Mouse (Mus musculus) liver, embryonic 15.5 days (tissue): Measurements from ENCODE around the gene Ptprm. TPM values are rescaled to one million over a fixed set of nuclear protein-coding genes. Genes with fewer than 3 reads are reported as not detected.

ENCODE experiments used
- ATAC-seq: fragments of 200-750 bp; cut with Nextera tagmentation; 2 replicates; pipeline ENCODE4 v1.8.0; 2017; ENCODE audit warnings: moderate number of reproducible peaks, mild to moderate bottlenecking, moderate library complexity; ENCODE audit not compliant: insufficient read depth
- H3K27ac ChIP-seq: fragments of 300-500 bp; sonication (generic); replicated peaks from 2 replicates; pipeline ENCODE4 v1.5.1; 2015; ENCODE audit warnings: mild to moderate bottlenecking, inconsistent platforms
- H3K27me3 ChIP-seq: fragments of 300-500 bp; sonication (generic); 2 replicates; pipeline ENCODE4 v1.6.1; 2015; ENCODE audit warnings: mild to moderate bottlenecking, inconsistent platforms
- H3K36me3 ChIP-seq: fragments of 300-500 bp; sonication (generic); replicated peaks from 2 replicates; pipeline ENCODE4 v1.6.1; 2015; ENCODE audit warnings: moderate library complexity, mild to moderate bottlenecking, inconsistent platforms
- H3K4me1 ChIP-seq: fragments of 300-500 bp; sonication (generic); replicated peaks from 2 replicates; pipeline ENCODE4 v1.6.1; 2015; ENCODE audit warnings: inconsistent platforms
- H3K4me2 ChIP-seq: fragments of 300-500 bp; sonication (generic); 2 replicates; pipeline ENCODE4 v1.6.1; 2015; ENCODE audit warnings: moderate library complexity, mild to moderate bottlenecking, inconsistent platforms
- H3K4me3 ChIP-seq: fragments of 300-500 bp; sonication (generic); replicated peaks from 2 replicates; pipeline ENCODE4 v1.5.1; 2015; ENCODE audit warnings: mild to moderate bottlenecking, inconsistent platforms
- H3K9ac ChIP-seq: fragments of 300-500 bp; sonication (generic); 2 replicates; pipeline ENCODE4 v1.6.1; 2015; ENCODE audit warnings: moderate library complexity, mild to moderate bottlenecking, inconsistent platforms
- H3K9me3 ChIP-seq: fragments of 300-500 bp; sonication (generic); replicated peaks from 2 replicates; pipeline ENCODE4 v1.6.1; 2016; ENCODE audit warnings: inconsistent platforms
- WGBS: fragments of 180-500 bp; shearing (Covaris S2); methylation state at CpG from one replicate; pipeline ENCODE4 v1.1.7; 2015; ENCODE audit warnings: mixed read lengths; ENCODE audit not compliant: insufficient replicate concordance; 5-methylcytosine and 5-hydroxymethylcytosine counted together
- polyA plus RNA-seq: library from polyadenylated mRNA; unstranded; fragments of >200 nt; fragmentation: Nextera tagmentation; extraction: Ambion mirVana; gene quantifications from 2 replicates; pipeline ENCODE4 v1.2.1, GENCODE M21; 2015

Gene Ptprm
- polyA plus RNA-seq, 1 experiment from 2014 or later, result 1.4 TPM

GRCm38 (mm10) chr17:66909901-66910300 lies 444.4 kb downstream of the Ptprm start:
- 57% methylated on average over 4 of the region's 4 CpGs for WGBS
- no peak for ATAC-seq
- H3K36me3 ChIP-seq, result no peaks in the 10 kb centered on the region
- H3K4me3 ChIP-seq, result no peak overlapping the region
- H3K27me3 ChIP-seq, result no peaks in the 10 kb centered on the region
- no peak overlapping the region for H3K27ac ChIP-seq
- H3K9ac ChIP-seq, result no peak overlapping the region
- H3K4me2 ChIP-seq, result no peak overlapping the region
- H3K9me3 ChIP-seq, result no peaks in the 10 kb centered on the region
- no peaks in the 10 kb centered on the region for H3K4me1 ChIP-seq

- Histone ChIP-seq H3K4me3 (no peak overlapping the region), H3K4me2 (no peak overlapping the region), H3K9me3 (no peaks in the 10 kb centered on the region), H3K36me3 (no peaks in the 10 kb centered on the region), H3K27ac (no peak overlapping the region), H3K9ac (no peak overlapping the region), H3K27me3 (no peaks in the 10 kb centered on the region), H3K4me1 (no peaks in the 10 kb centered on the region)
- ATAC-seq, result no peak
- WGBS, result 72% methylated on average over 6 of the region's 6 CpGs
Observed at GRCm38 (mm10) chr17:66908921-66909320, 445.3 kb downstream of the Ptprm start.

DNA sequence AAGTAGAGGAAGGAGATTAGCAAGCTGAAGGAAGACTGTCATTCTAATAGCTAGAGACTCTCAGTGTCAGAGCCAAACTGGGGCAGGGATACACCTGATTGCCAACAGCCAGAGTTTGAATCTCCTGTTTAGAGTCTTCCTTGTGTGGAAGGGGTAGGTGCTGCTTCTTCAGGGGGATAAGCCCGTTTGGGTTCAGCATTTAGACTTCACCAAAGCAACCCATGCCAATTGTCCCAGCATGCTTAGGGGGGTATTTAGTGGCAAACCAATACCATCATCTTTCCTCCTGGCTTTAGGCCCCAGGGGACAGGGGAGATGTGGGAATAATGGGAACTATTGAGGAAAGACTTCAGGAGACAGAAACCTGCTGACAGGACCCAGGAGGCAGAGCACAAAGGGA lies 460.1 kb downstream of the Ptprm start:
- no peaks in the 10 kb centered on the region for H3K9me3 ChIP-seq
- no peak overlapping the region for H3K4me3 ChIP-seq
- no peak overlapping the region for H3K27ac ChIP-seq
- H3K9ac ChIP-seq, result no peak overlapping the region
- H3K4me2 ChIP-seq, result no peak overlapping the region
- no peak for ATAC-seq
- no peaks in the 10 kb centered on the region for H3K36me3 ChIP-seq
- 42% methylated on average over 1 of the region's 1 CpGs for WGBS
- H3K4me1 ChIP-seq, result no peaks in the 10 kb centered on the region
- H3K27me3 ChIP-seq, result no peaks in the 10 kb centered on the region

DNA sequence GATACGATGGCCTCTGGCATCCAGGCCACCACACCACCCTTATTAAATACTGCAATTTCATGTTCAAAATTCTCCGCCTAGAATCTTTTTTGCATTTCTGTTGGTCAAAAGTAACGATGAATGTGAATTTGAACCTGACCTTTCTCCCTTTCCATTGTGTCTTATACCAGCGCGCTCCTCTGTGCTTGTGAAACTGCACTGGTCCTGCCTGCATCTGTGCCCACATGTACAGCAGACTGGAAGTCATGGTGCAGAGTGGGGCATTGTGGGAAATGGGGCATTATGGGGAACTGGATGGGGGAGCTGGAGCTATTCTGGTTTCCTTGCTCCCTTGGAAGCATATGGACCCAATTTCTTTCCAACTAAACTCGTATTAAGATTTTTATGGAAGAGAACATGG lies 462.3 kb downstream of the Ptprm start:
- Histone ChIP-seq H3K9me3 (no peaks in the 10 kb centered on the region), H3K27me3 (no peaks in the 10 kb centered on the region), H3K36me3 (no peaks in the 10 kb centered on the region), H3K27ac (no peak overlapping the region), H3K4me3 (no peak overlapping the region), H3K9ac (no peak overlapping the region), H3K4me2 (no peak overlapping the region), H3K4me1 (no peaks in the 10 kb centered on the region)
- 74% methylated on average over 6 of the region's 6 CpGs for WGBS
- ATAC-seq, result no peak

DNA sequence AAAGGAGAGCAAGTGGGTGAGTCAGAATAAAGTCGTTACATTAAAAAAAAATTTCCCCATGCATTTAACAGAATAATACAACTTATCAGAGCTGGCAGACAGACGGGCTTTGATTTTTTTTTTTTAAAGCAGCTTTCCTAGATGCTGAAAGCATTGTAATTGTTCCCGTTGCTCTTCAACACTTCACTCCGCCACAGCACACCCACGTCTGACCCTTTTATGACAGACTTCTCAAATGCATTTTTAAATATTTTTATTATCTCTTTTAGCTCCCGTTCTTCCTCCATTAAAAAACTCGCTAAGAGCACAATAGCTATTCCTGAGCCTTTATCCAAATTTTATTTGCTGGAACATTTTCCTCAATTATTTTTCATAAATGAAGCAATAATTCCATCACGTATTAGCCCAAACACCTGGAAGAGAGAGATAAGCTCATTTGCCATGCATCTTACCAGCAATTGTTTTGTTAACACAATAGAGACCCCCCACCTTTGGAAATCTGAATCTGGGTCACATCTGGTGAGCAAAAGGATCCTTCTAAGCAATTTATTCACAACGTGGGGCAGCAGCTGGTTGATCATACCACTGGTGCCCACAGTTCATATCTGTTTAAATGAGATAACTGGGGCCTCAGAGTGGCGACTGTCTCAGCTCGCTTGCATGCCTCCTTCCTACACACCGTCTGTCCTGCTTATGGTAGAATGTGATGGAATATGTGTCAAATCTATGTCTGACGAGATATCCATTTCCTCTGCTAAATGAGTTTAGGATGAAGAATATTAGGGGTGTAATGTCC lies 463.0 kb downstream of the Ptprm start:
- no peak overlapping the region for H3K9ac ChIP-seq
- H3K36me3 ChIP-seq, result no peaks in the 10 kb centered on the region
- no peak overlapping the region for H3K27ac ChIP-seq
- no peaks in the 10 kb centered on the region for H3K9me3 ChIP-seq
- ATAC-seq, result no peak
- H3K4me1 ChIP-seq, result no peaks in the 10 kb centered on the region
- no peaks in the 10 kb centered on the region for H3K27me3 ChIP-seq
- H3K4me3 ChIP-seq, result no peak overlapping the region
- WGBS, result 61% methylated on average over 13 of the region's 13 CpGs
- H3K4me2 ChIP-seq, result no peak overlapping the region

- Histone ChIP-seq H3K27ac (no peak overlapping the region), H3K9ac (no peak overlapping the region), H3K9me3 (no peaks in the 10 kb centered on the region), H3K4me1 (no peaks in the 10 kb centered on the region), H3K27me3 (no peaks in the 10 kb centered on the region), H3K36me3 (no peaks in the 10 kb centered on the region), H3K4me3 (no peak overlapping the region), H3K4me2 (no peak overlapping the region)
- 41% methylated on average over 2 of the region's 2 CpGs for WGBS
- ATAC-seq, result no peak
Observed at GRCm38 (mm10) chr17:66882304-66882703, 472.0 kb downstream of the Ptprm start.

DNA sequence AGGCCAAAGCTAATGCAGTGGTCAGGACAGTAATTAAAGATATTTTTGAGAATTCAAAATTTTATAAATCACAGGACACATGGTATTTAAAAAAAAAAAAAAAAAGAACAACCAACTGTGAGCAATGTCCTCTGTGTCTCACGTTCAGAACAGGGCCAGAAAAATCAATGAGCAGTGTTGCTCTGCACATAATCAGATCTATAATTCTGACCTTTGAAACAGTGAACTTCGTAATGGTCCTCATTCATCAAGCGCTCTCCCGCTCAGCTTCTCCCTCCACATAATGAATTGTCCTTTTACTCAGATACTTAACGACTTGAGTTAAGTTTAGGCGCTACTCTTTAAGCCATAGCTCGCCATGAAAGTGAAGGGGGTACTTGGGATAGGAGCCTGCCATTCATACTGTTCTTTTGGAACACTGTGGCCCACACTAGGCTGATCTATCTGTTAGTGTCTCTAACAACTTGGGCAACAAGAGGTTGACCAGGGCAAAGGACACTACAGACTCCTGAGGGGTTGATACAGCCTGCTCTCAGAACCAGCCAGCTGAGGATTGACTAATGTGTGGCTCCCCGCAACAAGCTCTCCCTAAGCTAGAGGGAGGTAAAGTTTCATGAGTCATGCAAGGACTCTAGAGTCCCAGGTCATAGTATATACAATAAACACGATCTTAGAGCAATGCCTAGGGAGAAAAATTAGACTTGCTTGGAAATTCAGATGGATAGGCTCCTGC lies 473.1 kb downstream of the Ptprm start:
- WGBS, result 57% methylated on average over 9 of the region's 9 CpGs
- no peaks in the 10 kb centered on the region for H3K27me3 ChIP-seq
- H3K27ac ChIP-seq, result peak overlapping the region; percentile 26; the same call in 1 of the 2 replicates
- H3K9me3 ChIP-seq, result no peaks in the 10 kb centered on the region
- H3K4me2 ChIP-seq, result no peak overlapping the region; the same call in 1 of the 2 replicates
- no peaks in the 10 kb centered on the region for H3K36me3 ChIP-seq
- no peak overlapping the region for H3K9ac ChIP-seq
- H3K4me1 ChIP-seq, result no peaks in the 10 kb centered on the region
- peak; percentile 92 for ATAC-seq
- no peak overlapping the region for H3K4me3 ChIP-seq

GRCm38 (mm10) chr17:66879151-66879550 lies 475.1 kb downstream of the Ptprm start:
- Histone ChIP-seq H3K4me2 (no peak overlapping the region), H3K36me3 (no peaks in the 10 kb centered on the region), H3K4me1 (no peaks in the 10 kb centered on the region), H3K27me3 (no peaks in the 10 kb centered on the region), H3K9ac (no peak overlapping the region), H3K9me3 (no peaks in the 10 kb centered on the region), H3K4me3 (no peak overlapping the region), H3K27ac (no peak overlapping the region)
- 51% methylated on average over 2 of the region's 2 CpGs for WGBS
- ATAC-seq, result no peak

- no peak for ATAC-seq
- no peak overlapping the region for H3K9ac ChIP-seq
- H3K4me3 ChIP-seq, result no peak overlapping the region
- WGBS, result 44% methylated on average over 6 of the region's 6 CpGs
- H3K36me3 ChIP-seq, result no peaks in the 10 kb centered on the region
- H3K27me3 ChIP-seq, result no peaks in the 10 kb centered on the region
- no peaks in the 10 kb centered on the region for H3K4me1 ChIP-seq
- H3K9me3 ChIP-seq, result no peaks in the 10 kb centered on the region
- no peak overlapping the region for H3K27ac ChIP-seq
- no peak overlapping the region for H3K4me2 ChIP-seq
Observed at GRCm38 (mm10) chr17:66877582-66877981, 476.7 kb downstream of the Ptprm start.

DNA sequence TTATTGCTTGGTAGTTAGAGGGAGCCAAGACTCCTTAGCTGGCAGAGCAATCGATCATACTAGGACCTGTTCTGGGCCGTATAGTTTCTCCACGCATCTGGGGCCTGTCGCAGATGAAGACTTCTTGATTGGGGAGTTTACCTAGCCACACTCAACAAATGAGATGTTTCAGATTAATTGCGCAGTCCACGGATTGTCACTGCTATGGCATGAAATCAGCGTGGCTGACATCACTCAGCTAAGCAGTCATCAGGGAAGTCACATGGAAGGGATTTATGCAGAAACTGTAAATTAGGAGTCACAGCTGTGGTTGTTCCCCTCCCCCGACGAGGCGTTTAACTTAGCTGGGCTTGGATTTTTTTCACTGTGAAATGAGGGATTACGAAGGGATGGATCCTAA lies 479.4 kb downstream of the Ptprm start:
- Histone ChIP-seq H3K27me3 (no peaks in the 10 kb centered on the region), H3K4me1 (no peaks in the 10 kb centered on the region), H3K9ac (no peak overlapping the region), H3K4me2 (no peak overlapping the region), H3K36me3 (no peaks in the 10 kb centered on the region), H3K27ac (no peak overlapping the region), H3K9me3 (no peaks in the 10 kb centered on the region), H3K4me3 (no peak overlapping the region)
- WGBS, result 74% methylated on average over 11 of the region's 11 CpGs
- ATAC-seq, result no peak

- Histone ChIP-seq H3K36me3 (no peaks in the 10 kb centered on the region), H3K27ac (no peak overlapping the region), H3K4me1 (no peaks in the 10 kb centered on the region), H3K27me3 (no peaks in the 10 kb centered on the region), H3K4me2 (no peak overlapping the region), H3K9ac (no peak overlapping the region), H3K9me3 (no peaks in the 10 kb centered on the region), H3K4me3 (no peak overlapping the region)
- 57% methylated on average over 4 of the region's 4 CpGs for WGBS
- no peak for ATAC-seq
Observed at GRCm38 (mm10) chr17:66871396-66871795, 482.9 kb downstream of the Ptprm start.
